Mouse (Mus musculus): ENCODE measurements at regions not wholly inside any gene's neighbourhood (a gene's known extent, or its start where the extent isn't known, plus 50 kb on each side); places are given as distances from the start of the nearest gene placed in this dataset.

DNA sequence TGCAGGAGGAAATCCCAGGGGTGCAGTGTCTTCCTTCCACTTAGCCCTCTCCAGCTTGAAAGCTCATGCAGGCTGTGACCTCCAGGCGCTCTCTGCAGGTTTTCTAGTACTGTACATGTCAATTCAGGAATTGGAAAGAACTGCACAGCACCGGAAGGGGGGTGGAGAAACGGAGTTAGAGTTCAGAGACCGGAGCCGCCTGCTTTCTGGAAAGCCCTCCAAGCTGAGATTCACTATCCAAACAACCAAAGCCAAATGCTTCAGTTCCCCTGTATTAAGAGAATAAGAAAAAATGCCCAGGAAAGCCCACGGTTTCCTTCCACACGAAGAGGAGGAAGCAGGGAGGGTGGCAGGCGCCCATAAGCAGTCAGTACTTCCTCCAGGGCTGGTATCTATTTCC is 178.8 kb upstream of the Bmp4 start:
- no peak for TF ChIP-seq CTCF (IDR thresholded peaks at IDR 0.05; ENCODE audit: low read depth, low read length)
- TF ChIP-seq GATA1 (IDR thresholded peaks at IDR 0.05; ENCODE audit: borderline replicate concordance, low read length), result no peak

All from G1E (cell line).